Mouse (Mus musculus) fat pad, adult 2 months (tissue): ENCODE data around the gene H2-Ke6.
"Not testable (repeated sequence)": the region's sequence is repeated elsewhere in the genome, so short reads cannot be mapped to it uniquely, and the experiment has no call there.

Source experiments
- DNase-seq: peaks from one replicate; pipeline ENCODE4 v3.0.0-alpha.2; 2011; ENCODE audit warnings: low read depth, low spot score; ENCODE audit errors: extremely low read depth

H2-Ke6 gene

GRCm38 (mm10) chr17:34029890-34030595 is 2.2 kb upstream of the H2-Ke6 start:
- no peak for DNase-seq

DNA sequence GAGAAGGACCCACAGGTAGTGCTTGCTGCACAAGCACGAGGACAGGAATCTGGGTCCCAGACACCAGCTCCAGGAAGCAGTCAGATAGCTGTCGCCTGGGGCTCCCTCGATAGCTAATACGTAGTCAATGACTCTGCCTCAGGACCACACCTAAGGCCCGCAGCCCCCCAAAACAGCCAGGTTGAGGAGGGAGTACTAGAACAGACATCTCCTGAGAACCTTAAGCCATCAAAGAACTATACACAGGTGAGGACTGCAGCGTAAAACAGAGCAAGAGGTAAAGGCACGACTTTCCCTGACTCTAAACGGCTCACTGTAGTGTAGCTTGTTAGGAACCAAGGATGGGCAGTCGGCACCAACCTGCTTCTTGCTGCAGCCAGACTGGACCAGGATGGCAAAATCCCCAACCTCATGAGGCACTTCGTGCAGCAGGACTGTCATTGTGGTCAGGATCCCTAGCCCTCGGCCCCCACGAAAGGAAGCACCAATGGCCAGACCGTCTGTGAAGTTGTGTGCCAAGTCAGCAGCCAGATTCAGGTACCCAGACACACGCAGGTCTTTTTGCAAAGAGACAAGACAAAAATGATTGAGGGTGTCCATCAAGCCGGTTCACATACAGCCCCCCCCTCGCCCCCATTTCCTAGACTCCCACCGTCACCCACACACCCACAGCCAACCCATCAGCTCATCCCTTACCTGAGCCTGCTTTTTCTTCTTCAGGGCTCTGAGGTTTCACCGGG is 1.5 kb upstream of the H2-Ke6 start:
- no peak for DNase-seq

DNA sequence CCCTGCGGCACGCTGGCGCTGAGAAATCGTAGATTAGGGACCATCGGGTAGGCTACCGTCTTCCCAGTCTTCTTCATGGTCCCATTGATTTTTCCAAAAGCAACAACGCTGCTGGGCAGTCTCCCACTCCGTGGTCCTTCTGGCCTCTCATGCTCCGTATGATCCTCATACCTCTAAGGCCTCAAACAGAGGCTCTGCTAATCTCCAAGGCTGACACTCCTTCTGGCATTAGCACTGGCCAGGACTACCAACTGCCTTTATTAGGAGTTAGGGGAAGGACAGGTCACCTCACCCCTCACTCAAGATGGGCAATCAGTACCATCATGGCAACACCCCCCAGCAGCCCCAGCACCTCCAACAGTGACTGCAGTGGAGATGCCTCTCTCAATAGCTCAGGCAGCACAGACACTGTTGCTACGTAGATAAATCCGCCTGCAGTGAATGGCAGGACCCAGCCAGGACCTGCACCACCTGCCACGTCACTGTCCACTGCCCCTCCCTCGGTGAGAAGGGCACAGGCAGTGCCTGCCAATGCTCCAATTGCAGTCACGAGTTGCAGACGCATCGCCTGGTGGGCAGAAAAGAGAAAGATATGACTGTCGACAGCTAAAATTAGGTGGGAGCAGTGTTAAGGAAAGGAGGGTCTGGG is 765 bp upstream of the H2-Ke6 start:
- no peak for DNase-seq

GRCm38 (mm10) chr17:34026917-34027655 is 774 bp downstream of the H2-Ke6 start:
- peak; percentile 21 for DNase-seq

GRCm38 (mm10) chr17:34026221-34026620 is 1.6 kb downstream of the H2-Ke6 start:
- no peak for DNase-seq

- no peak for DNase-seq
Measured at GRCm38 (mm10) chr17:34025756-34026151, 2.1 kb downstream of the H2-Ke6 start.

DNA sequence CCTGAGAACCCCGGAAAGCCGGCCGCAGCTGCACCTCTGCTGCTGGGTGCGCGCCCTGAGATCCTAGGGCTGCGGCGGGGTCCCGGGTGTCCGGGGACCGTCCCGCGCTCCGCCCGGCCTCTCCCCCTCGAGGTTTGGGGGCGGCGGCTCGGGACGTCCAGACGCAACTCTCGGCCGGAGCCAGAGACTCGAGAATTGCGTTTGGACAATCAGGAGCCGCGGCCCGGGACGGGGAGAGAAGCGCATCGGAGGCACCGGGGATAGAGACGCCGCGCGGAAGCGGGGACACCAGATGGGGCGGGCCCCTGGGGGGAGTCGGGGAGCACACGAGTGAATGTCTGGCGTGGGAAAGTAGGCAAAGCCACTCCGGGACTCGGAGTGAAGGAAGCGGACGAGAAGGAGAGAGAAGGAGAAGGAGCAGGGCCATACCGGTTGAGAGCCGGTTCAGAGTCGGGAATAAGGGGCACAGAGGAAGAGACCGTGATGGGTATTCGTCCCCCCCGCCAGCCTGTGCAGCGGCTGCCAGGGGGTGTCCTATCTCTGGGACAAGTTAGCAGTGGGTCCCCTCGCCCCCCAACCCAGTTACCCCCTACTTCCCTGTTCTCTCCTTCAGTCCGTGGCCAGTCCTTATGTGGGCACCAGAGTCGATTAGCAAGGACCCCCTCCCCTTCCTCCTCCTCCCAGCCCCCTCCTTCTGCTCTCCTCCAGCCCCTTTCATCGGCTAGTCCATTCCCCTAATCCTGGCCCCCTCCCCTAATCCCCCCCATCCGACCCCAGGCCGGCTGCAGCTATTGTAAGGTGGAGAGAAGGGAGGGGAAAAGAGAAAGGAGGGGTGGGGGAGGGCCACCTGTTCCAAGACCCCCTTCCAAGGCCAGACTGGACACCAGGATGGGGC is 2.8 kb downstream of the H2-Ke6 start:
- DNase-seq = no peak

GRCm38 (mm10) chr17:34024317-34024821 is 3.5 kb downstream of the H2-Ke6 start, which contains the start of gene Ring1:
TSS of gene Ring1 (minus strand) at chr17:34024680.
- no peak for DNase-seq

DNA sequence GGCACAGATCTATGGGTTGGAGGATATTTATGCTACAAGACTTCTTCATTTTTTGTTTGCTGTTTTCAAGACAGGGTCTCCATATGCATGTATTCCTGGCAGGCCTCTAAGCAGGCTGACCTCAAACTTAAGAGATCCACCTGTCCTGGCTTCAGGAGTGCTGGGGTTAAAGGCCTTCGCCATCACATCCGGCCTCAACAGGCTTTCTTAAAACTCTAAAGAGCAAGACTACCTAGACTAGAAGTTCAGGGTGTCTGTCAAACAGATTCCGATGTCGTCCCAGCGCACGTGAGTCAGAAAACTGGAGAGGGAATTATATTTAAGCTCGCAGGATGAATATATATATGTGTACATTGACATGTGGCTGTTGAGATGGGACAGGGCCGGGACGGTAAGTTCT is 4.2 kb downstream of the H2-Ke6 start:
- DNase-seq = no peak

DNA sequence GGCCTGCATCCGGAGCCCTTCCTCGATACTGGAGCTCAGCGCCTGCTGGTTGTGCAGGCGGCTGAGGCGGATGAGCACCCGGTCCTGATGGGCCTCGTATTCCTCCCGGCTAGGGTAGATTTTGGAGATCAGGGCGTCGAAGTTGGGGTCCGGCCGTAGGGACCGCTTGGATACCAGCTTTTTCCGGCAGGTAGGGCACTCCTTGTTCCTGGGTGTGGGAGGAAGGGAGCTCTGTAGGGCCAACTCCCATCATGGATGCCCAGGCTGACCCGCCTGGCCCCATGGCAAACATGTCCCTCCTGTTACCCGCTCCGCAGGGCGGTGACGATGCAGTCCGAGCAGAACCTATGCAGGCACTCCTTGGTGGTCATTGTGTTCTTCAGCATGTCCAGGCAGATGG is 4.9 kb downstream of the H2-Ke6 start:
- DNase-seq = no peak

- DNase-seq = no peak
Measured at GRCm38 (mm10) chr17:34022414-34022783, 5.5 kb downstream of the H2-Ke6 start.

DNA sequence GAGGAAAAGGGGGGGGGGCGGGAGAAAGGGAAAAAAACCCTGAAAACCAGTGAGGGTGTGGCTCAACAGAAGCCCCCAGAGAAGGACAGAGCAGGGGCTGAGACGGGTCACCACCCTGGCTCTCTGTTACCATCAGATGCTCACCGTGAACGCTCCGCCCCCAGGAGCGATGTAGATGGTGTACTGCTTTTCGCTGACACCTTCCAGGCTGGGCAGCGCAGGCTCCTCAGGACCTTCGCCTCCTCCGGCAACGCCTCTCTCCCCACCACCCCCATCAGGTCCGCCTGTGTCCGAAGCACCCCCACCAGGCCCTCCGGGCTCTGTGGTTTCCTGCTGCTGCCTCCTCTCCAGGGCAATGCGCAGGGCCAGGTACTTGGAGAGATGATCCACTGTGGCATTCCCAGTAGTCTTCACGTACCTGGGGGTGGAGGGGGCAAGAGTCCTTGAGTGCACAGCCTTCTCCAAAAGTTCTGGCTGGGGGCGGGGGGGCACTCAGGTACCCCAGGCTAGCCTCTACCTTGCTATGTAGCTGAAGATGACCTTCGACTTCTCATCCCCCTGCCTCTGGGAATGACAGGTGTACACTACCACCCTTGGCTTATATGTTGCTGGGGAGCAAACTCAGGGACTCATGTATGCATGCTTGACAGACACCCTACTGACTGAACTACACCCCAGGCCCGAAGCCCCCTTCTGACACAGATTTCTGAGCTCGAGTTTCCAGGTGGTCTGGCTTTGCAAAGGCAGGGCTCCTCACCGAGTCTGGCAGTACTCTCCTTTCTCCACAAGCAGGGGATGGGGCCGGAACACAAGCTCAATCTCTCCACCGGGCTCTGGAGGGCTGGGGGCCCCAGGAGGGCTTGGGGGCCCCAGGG is 6.1 kb downstream of the H2-Ke6 start:
- no peak for DNase-seq

GRCm38 (mm10) chr17:34013436-34013835 is 14.4 kb downstream of the H2-Ke6 start:
- no peak for DNase-seq

DNA sequence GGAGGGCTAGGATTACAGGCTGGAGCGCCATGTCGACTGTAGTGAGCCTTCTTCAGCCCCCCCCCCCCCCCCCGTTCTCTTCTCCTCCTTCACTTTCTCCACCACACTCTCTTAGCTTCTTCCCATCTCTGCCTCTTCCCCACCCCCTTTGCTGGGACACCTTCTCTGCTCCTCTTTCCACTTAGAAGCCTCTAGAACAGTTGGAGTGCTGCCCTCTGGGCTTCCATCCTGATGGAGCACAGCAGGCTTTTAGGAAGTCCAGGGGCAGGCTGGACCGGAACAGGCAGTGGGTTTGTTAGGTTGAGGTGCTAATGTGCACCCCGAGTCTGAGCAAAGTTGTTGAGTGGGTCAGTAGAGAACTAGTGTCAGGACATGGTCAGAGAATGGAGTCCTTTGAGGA is 17.7 kb downstream of the H2-Ke6 start:
- DNase-seq = no peak

GRCm38 (mm10) chr17:34006570-34006969 is 21.3 kb downstream of the H2-Ke6 start:
- DNase-seq = no peak

DNA sequence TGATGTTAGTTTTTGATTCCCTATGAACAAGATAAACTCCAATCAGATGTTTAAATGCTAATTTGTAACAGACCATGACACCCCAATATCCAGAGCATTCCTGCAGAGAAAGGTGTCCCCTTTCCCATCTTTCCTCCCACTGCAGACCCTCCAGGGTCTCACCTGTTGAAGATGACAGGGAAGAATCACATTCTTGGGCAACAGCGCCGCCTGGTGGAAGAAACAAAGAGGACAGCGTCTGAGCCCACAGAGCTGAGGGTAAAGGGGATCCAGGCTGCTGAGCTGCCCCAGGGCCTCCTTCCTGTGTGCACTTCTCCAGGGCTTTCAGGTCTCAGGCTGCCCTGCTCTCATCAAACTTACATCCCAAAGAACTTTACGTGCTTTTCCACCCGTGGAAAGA is 24.4 kb downstream of the H2-Ke6 start:
- DNase-seq = no peak

DNA sequence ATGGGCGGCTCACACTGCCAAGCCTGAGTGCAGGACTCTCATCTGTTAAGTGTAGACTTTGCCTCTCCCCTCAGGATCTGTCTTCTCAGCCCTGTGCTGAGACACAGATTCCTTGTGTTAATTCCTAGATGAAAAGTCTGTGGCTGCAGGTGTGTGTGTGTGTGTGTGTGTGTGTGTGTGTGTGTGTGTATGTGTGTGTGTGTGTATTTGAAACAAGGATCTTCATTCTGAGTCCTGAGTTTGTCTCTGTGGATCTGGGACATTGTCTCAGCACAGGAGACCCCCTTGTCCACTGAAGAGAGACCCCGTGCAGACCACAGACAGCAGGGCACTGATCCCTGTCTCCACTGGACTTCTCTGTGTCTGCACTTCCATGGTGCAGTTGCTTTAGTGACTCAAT is 27.1 kb downstream of the H2-Ke6 start:
- DNase-seq = not testable (repeated sequence)

GRCm38 (mm10) chr17:34000150-34000537 is 27.7 kb downstream of the H2-Ke6 start, which contains the start of gene H2-K1:
TSS of gene H2-K1 (minus strand) at chr17:34000347.
- peak; percentile 68 for DNase-seq
